Mouse (Mus musculus): ENCODE measurements around the gene Gbe1.

- TF ChIP-seq CTCF (IDR thresholded peaks at IDR 0.05; ENCODE audit: low read depth) (no peak), EP300 (IDR thresholded peaks at IDR 0.05; ENCODE audit: low read depth) (no peak)
These were observed 272.2 kb downstream of the Gbe1 start for GRCm38 (mm10) chr16:70585964-70586363.

All from heart, postnatal 0 days (tissue).